Mouse (Mus musculus) heart, embryonic 14.5 days (tissue): Measurements from ENCODE around the gene Kcnh4. TPM values are rescaled to one million over a fixed set of nuclear protein-coding genes. Genes with fewer than 3 reads are reported as not detected.

Experiments used
- ATAC-seq: fragments of 200-750 bp; cut with Nextera tagmentation; 2 replicates; pipeline ENCODE4 v1.8.0; 2017; ENCODE audit warnings: low read depth, moderate TSS enrichment; ENCODE audit not compliant: insufficient number of reproducible peaks, insufficient read depth, low FRiP score
- H3K27ac ChIP-seq, 2 experiments: fragments of 200-500 bp in 1 of 2; fragments of 300-500 bp in 1 of 2; sonication (generic) in 1 of 2; replicated peaks in 1 of 2; 2 replicates each; pipeline ENCODE4 v1.5.1; 2012 to 2014; ENCODE audit warnings: low read depth in 2 of 2, low read length in 2 of 2, control low read depth in 1 of 2, mild to moderate bottlenecking in 1 of 2, mixed read lengths in 1 of 2; ENCODE audit not compliant: control insufficient read depth in 1 of 2, insufficient read depth in 1 of 2
- H3K27me3 ChIP-seq: fragments of 300-500 bp; sonication (generic); 2 replicates; pipeline ENCODE4 v1.6.1; 2014; ENCODE audit warnings: mild to moderate bottlenecking, low read length, control low read depth; ENCODE audit not compliant: control insufficient read depth, insufficient read depth
- H3K36me3 ChIP-seq: fragments of 300-500 bp; sonication (generic); 2 replicates; pipeline ENCODE4 v1.6.1; 2014; ENCODE audit warnings: mild to moderate bottlenecking, control low read depth, low read length, mixed read lengths; ENCODE audit not compliant: control insufficient read depth, insufficient read depth
- H3K4me1 ChIP-seq, 2 experiments: fragments of 200-500 bp in 1 of 2; fragments of 300-500 bp in 1 of 2; sonication (generic) in 1 of 2; 2 replicates each; pipeline ENCODE4 v1.6.1; 2012 to 2014; ENCODE audit warnings: low read length in 2 of 2, control low read depth in 1 of 2, mixed read lengths in 1 of 2; ENCODE audit not compliant: control insufficient read depth in 2 of 2, insufficient read depth in 2 of 2
- H3K4me2 ChIP-seq: fragments of 300-500 bp; sonication (generic); 2 replicates; pipeline ENCODE4 v1.6.1; 2014; ENCODE audit warnings: mild to moderate bottlenecking, low read length
- H3K4me3 ChIP-seq, 2 experiments: fragments of 200-500 bp in 1 of 2; fragments of 300-500 bp in 1 of 2; sonication (generic) in 1 of 2; 2 replicates each; pipeline ENCODE4 v1.5.1; 2012 to 2014; ENCODE audit warnings: low read length in 2 of 2, mild to moderate bottlenecking in 2 of 2, control low read depth in 1 of 2, low read depth in 1 of 2, moderate library complexity in 1 of 2; ENCODE audit not compliant: control insufficient read depth in 1 of 2, insufficient read depth in 1 of 2
- H3K9ac ChIP-seq: fragments of 300-500 bp; sonication (generic); 2 replicates; pipeline ENCODE4 v1.6.1; 2014; ENCODE audit warnings: mild to moderate bottlenecking, low read length
- H3K9me3 ChIP-seq: fragments of 300-500 bp; sonication (generic); 2 replicates; pipeline ENCODE4 v1.6.1; 2016; ENCODE audit warnings: low read length, control low read depth; ENCODE audit not compliant: control insufficient read depth
- WGBS: fragments of 180-500 bp; shearing (Covaris S2); extraction: QIAGEN DNeasy Blood & Tissue Kit; methylation state at CpG from one replicate; pipeline ENCODE4 v1.1.7; 2014; 5-methylcytosine and 5-hydroxymethylcytosine counted together
- polyA plus RNA-seq: library from polyadenylated mRNA; unstranded; fragments of >200 nt; fragmentation: Nextera tagmentation; extraction: Ambion mirVana; gene quantifications from 2 replicates; pipeline ENCODE4 v1.2.1, GENCODE M21; 2014

Gene Kcnh4
- polyA plus RNA-seq, 1 experiment from 2014 or later, result not detected

GRCm38 (mm10) chr11:100710528-100710927 lies 49.2 kb downstream of the Kcnh4 start:
- H3K36me3 ChIP-seq, result peaks cover 60% of the 10 kb centered on the region
- no peak overlapping the region for H3K4me2 ChIP-seq
- ATAC-seq, result no peak
- peaks cover 19 to 25% of the 10 kb centered on the region in 2 experiments for H3K4me1 ChIP-seq
- H3K27me3 ChIP-seq, result no peaks in the 10 kb centered on the region
- H3K27ac ChIP-seq, result no peak overlapping the region
- no peak overlapping the region for H3K4me3 ChIP-seq
- H3K9me3 ChIP-seq, result no peaks in the 10 kb centered on the region
- WGBS, result 95% methylated on average over 15 of the region's 15 CpGs
- no peak overlapping the region for H3K9ac ChIP-seq

- peaks cover 19 to 23% of the 10 kb centered on the region in 2 experiments for H3K4me1 ChIP-seq
- H3K9ac ChIP-seq, result no peak overlapping the region
- ATAC-seq, result no peak
- H3K9me3 ChIP-seq, result no peaks in the 10 kb centered on the region
- H3K27me3 ChIP-seq, result no peaks in the 10 kb centered on the region
- H3K4me2 ChIP-seq, result no peak overlapping the region
- peaks cover 63% of the 10 kb centered on the region for H3K36me3 ChIP-seq
- 95% methylated on average over 9 of the region's 9 CpGs for WGBS
- H3K4me3 ChIP-seq, result no peak overlapping the region
- no peak overlapping the region for H3K27ac ChIP-seq
Measured at GRCm38 (mm10) chr11:100709201-100709810, 50.4 kb downstream of the Kcnh4 start.

- Histone ChIP-seq H3K27ac (no peak overlapping the region), H3K36me3 (peaks cover 59% of the 10 kb centered on the region), H3K4me3 (no peak overlapping the region), H3K4me2 (no peak overlapping the region), H3K27me3 (no peaks in the 10 kb centered on the region), H3K4me1 (peaks cover 3% of the 10 kb centered on the region in 2 experiments; a peak in 1 of 4 replicates), H3K9ac (no peak overlapping the region), H3K9me3 (no peaks in the 10 kb centered on the region)
- no peak for ATAC-seq
- WGBS, result 93% methylated on average over 23 of the region's 23 CpGs
Measured at GRCm38 (mm10) chr11:100705095-100705747, 54.5 kb downstream of the Kcnh4 start.

GRCm38 (mm10) chr11:100703851-100704531 lies 55.8 kb downstream of the Kcnh4 start, which contains the start of gene Dhx58:
Gene Dhx58 (minus strand): TSS chr11:100704271.
- Histone ChIP-seq H3K27me3 (no peaks in the 10 kb centered on the region), H3K36me3 (peaks cover 47% of the 10 kb centered on the region), H3K9me3 (no peaks in the 10 kb centered on the region), H3K4me3 (no peak within 1 kb of the TSS), H3K27ac (0 out of 4 replicates have a peak within 1 kb of the TSS, but pooled peaks of 1 of the 2 experiments have one; percentile 11), H3K4me2 (no peak within 1 kb of the TSS), H3K4me1 (peaks cover 3% of the 10 kb centered on the region in 2 experiments; a peak in 1 of 4 replicates), H3K9ac (no peak within 1 kb of the TSS; the same call in 1 of the 2 replicates)
- 63% methylated on average over 7 of the region's 7 CpGs for WGBS
- ATAC-seq, result no peak

- peaks cover 41% of the 10 kb centered on the region for H3K36me3 ChIP-seq
- H3K4me2 ChIP-seq, result no peak overlapping the region
- no peaks in the 10 kb centered on the region for H3K27me3 ChIP-seq
- H3K9ac ChIP-seq, result no peak overlapping the region
- no peak overlapping the region for H3K27ac ChIP-seq
- H3K4me1 ChIP-seq, result peaks cover 3% of the 10 kb centered on the region in 2 experiments; a peak in 1 of 4 replicates
- 57% methylated on average over 11 of the region's 11 CpGs for whole genome bisulfite sequencing
- no peak for ATAC-seq
- no peaks in the 10 kb centered on the region for H3K9me3 ChIP-seq
- H3K4me3 ChIP-seq, result no peak overlapping the region
Measured at GRCm38 (mm10) chr11:100703366-100703765, 56.4 kb downstream of the Kcnh4 start.

- H3K9me3 ChIP-seq, result no peaks in the 10 kb centered on the region
- peak overlapping the region; percentile 54 for H3K4me2 ChIP-seq
- no peaks in the 10 kb centered on the region for H3K27me3 ChIP-seq
- peak overlapping the region; percentile 44; the same call in 1 of the 2 replicates for H3K9ac ChIP-seq
- peaks cover 3% of the 10 kb centered on the region in 2 experiments; a peak in 1 of 4 replicates for H3K4me1 ChIP-seq
- WGBS, result 44% methylated on average over 7 of the region's 7 CpGs
- H3K27ac ChIP-seq, result no peak overlapping the region
- H3K4me3 ChIP-seq, result peak overlapping the region; percentile 0 to 4; a peak in 1 of 4 replicates
- no peak for ATAC-seq
- peaks cover 36% of the 10 kb centered on the region for H3K36me3 ChIP-seq
Measured at GRCm38 (mm10) chr11:100702906-100703305, 56.8 kb downstream of the Kcnh4 start.

- H3K27ac ChIP-seq, result no peak overlapping the region
- peak overlapping the region; percentile 0 to 4; a peak in 1 of 4 replicates for H3K4me3 ChIP-seq
- peak overlapping the region; percentile 54 for H3K4me2 ChIP-seq
- peaks cover 3% of the 10 kb centered on the region in 2 experiments; a peak in 1 of 4 replicates for H3K4me1 ChIP-seq
- H3K36me3 ChIP-seq, result peaks cover 30% of the 10 kb centered on the region
- peak overlapping the region; percentile 44; the same call in 1 of the 2 replicates for H3K9ac ChIP-seq
- ATAC-seq, result no peak
- 34% methylated on average over 19 of the region's 19 CpGs for WGBS
- H3K27me3 ChIP-seq, result no peaks in the 10 kb centered on the region
- no peaks in the 10 kb centered on the region for H3K9me3 ChIP-seq
Measured at GRCm38 (mm10) chr11:100702081-100702851, 57.5 kb downstream of the Kcnh4 start.
